Mouse (Mus musculus) liver, adult 2 months (tissue): ENCODE results near the gene Rnf224.

Source experiments
- CTCF ChIP-seq: fragments of 200-500 bp; IDR thresholded peaks from 2 replicates; pipeline ENCODE4 v1.5.1; 2011; ENCODE audit warnings: low read depth, low read length, control low read depth
- POLR2A ChIP-seq: fragments of 200-500 bp; IDR thresholded peaks from 2 replicates; pipeline ENCODE4 v1.6.1; 2011; ENCODE audit warnings: low read length, control low read depth; ENCODE audit not compliant: insufficient read depth; ENCODE audit errors: extremely low read depth

DNA sequence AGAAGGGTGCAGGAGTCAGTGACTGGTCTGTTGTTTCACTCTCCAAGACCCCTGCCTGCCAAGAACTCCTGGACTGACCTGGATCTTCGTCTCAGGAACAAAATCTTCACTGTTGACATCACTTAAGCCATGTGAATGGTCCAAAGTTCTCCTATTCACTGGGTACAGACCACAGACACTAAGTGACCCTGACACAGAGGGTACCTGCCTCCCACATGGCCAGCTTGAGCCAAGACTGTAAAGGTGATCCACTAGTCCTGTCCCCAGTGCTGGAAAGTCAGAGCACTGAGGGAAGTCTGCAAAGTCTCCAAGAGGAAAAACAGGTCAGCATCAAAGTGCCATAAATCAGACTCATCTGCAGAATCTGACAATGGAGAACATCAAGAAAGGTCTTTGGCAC lies 29.0 kb downstream of the Rnf224 start:
- TF ChIP-seq POLR2A = no peak
- no peak for TF ChIP-seq CTCF
